Mouse (Mus musculus) neural tube, embryonic 12.5 days (tissue): Measurements from ENCODE around the gene Gltp. TPM values are rescaled to one million over a fixed set of nuclear protein-coding genes. Genes with fewer than 3 reads are reported as not detected.

Source experiments
- ATAC-seq: fragments of 200-750 bp; cut with Nextera tagmentation; 2 replicates; pipeline ENCODE4 v1.8.0; 2017; ENCODE audit warnings: low read depth, mild to moderate bottlenecking, moderate TSS enrichment, moderate library complexity; ENCODE audit not compliant: low FRiP score
- H3K27ac ChIP-seq: fragments of 300-500 bp; sonication (generic); 2 replicates; pipeline ENCODE4 v1.5.1; 2016
- H3K27me3 ChIP-seq: fragments of 300-500 bp; sonication (generic); replicated peaks from 2 replicates; pipeline ENCODE4 v1.6.1; 2016; ENCODE audit warnings: mild to moderate bottlenecking
- H3K36me3 ChIP-seq: fragments of 300-500 bp; sonication (generic); 2 replicates; pipeline ENCODE4 v1.6.1; 2016; ENCODE audit warnings: mild to moderate bottlenecking
- H3K4me1 ChIP-seq: fragments of 300-500 bp; sonication (generic); 2 replicates; pipeline ENCODE4 v1.6.1; 2016
- H3K4me2 ChIP-seq: fragments of 300-500 bp; sonication (generic); replicated peaks from 2 replicates; pipeline ENCODE4 v1.6.1; 2016; ENCODE audit warnings: mild to moderate bottlenecking
- H3K4me3 ChIP-seq: fragments of 300-500 bp; sonication (generic); 2 replicates; pipeline ENCODE4 v1.5.1; 2016
- H3K9ac ChIP-seq: fragments of 300-500 bp; sonication (generic); 2 replicates; pipeline ENCODE4 v1.6.1; 2016; ENCODE audit warnings: mild to moderate bottlenecking
- H3K9me3 ChIP-seq: fragments of 300-500 bp; sonication (generic); 2 replicates; pipeline ENCODE4 v1.6.1; 2016; ENCODE audit warnings: mild to moderate bottlenecking
- WGBS: fragments of 180-500 bp; shearing (Covaris S2); methylation state at CpG from one replicate; pipeline ENCODE4 v1.1.7; 2016; 5-methylcytosine and 5-hydroxymethylcytosine counted together
- polyA plus RNA-seq: library from polyadenylated mRNA; unstranded; fragments of >200 nt; fragmentation: Nextera tagmentation; extraction: Ambion mirVana; gene quantifications from 2 replicates; pipeline ENCODE4 v1.2.1, GENCODE M21; 2016

Gltp gene
- polyA plus RNA-seq, 1 experiment from 2014 or later: 61.0 TPM

GRCm38 (mm10) chr5:114696939-114697338 lies 6.2 kb upstream of the Gltp start:
- 81% methylated on average over 17 of the region's 17 CpGs for WGBS
- no peaks in the 10 kb centered on the region for H3K4me1 ChIP-seq
- H3K27me3 ChIP-seq: no peaks in the 10 kb centered on the region
- H3K9me3 ChIP-seq: no peaks in the 10 kb centered on the region
- H3K27ac ChIP-seq: no peak overlapping the region
- H3K36me3 ChIP-seq: no peaks in the 10 kb centered on the region
- H3K9ac ChIP-seq: no peak overlapping the region
- H3K4me3 ChIP-seq: no peak overlapping the region
- ATAC-seq: no peak
- H3K4me2 ChIP-seq: no peak overlapping the region

- Histone ChIP-seq H3K4me3 (no peak overlapping the region), H3K27ac (no peak overlapping the region), H3K4me1 (peaks cover 4% of the 10 kb centered on the region), H3K27me3 (no peaks in the 10 kb centered on the region), H3K36me3 (no peaks in the 10 kb centered on the region), H3K4me2 (no peak overlapping the region), H3K9me3 (no peaks in the 10 kb centered on the region), H3K9ac (no peak overlapping the region)
- no peak for ATAC-seq
- 70% methylated on average over 5 of the region's 5 CpGs for WGBS
Measured at GRCm38 (mm10) chr5:114695775-114696174, 5.0 kb upstream of the Gltp start.

GRCm38 (mm10) chr5:114689700-114690366 lies 951 bp downstream of the Gltp start:
- H3K4me1 ChIP-seq: peaks cover 21% of the 10 kb centered on the region
- no peaks in the 10 kb centered on the region for H3K36me3 ChIP-seq
- 21% methylated on average over 16 of the region's 16 CpGs for WGBS
- H3K9ac ChIP-seq: peak overlapping the region; percentile 84
- peak overlapping the region; percentile 69 for H3K4me3 ChIP-seq
- no peak overlapping the region for H3K27ac ChIP-seq
- no peak for ATAC-seq
- H3K9me3 ChIP-seq: no peaks in the 10 kb centered on the region
- no peaks in the 10 kb centered on the region for H3K27me3 ChIP-seq
- H3K4me2 ChIP-seq: peak overlapping the region; percentile 92

- no peak overlapping the region for H3K4me3 ChIP-seq
- 86% methylated on average over 13 of the region's 13 CpGs for WGBS
- H3K9me3 ChIP-seq: no peaks in the 10 kb centered on the region
- H3K4me1 ChIP-seq: peaks cover 21% of the 10 kb centered on the region
- no peaks in the 10 kb centered on the region for H3K36me3 ChIP-seq
- ATAC-seq: no peak
- no peaks in the 10 kb centered on the region for H3K27me3 ChIP-seq
- H3K9ac ChIP-seq: no peak overlapping the region
- peak overlapping the region; percentile 92; the same call in 1 of the 2 replicates for H3K4me2 ChIP-seq
- H3K27ac ChIP-seq: no peak overlapping the region
Measured at GRCm38 (mm10) chr5:114688703-114689102, 2.1 kb downstream of the Gltp start.

- no peaks in the 10 kb centered on the region for H3K9me3 ChIP-seq
- ATAC-seq: no peak
- no peak overlapping the region for H3K4me3 ChIP-seq
- H3K27ac ChIP-seq: no peak overlapping the region
- H3K9ac ChIP-seq: no peak overlapping the region
- no peaks in the 10 kb centered on the region for H3K36me3 ChIP-seq
- no peak overlapping the region for H3K4me2 ChIP-seq
- no peaks in the 10 kb centered on the region for H3K27me3 ChIP-seq
- H3K4me1 ChIP-seq: peaks cover 28% of the 10 kb centered on the region
Measured at GRCm38 (mm10) chr5:114687901-114688300, 2.9 kb downstream of the Gltp start.

GRCm38 (mm10) chr5:114686726-114687210 lies 4.0 kb downstream of the Gltp start:
- no peak for ATAC-seq
- no peak overlapping the region for H3K9ac ChIP-seq
- H3K36me3 ChIP-seq: no peaks in the 10 kb centered on the region
- no peak overlapping the region for H3K4me2 ChIP-seq
- H3K9me3 ChIP-seq: no peaks in the 10 kb centered on the region
- peaks cover 32% of the 10 kb centered on the region for H3K4me1 ChIP-seq
- WGBS: 66% methylated on average over 7 of the region's 7 CpGs
- no peak overlapping the region for H3K27ac ChIP-seq
- no peaks in the 10 kb centered on the region for H3K27me3 ChIP-seq
- no peak overlapping the region for H3K4me3 ChIP-seq

- H3K4me3 ChIP-seq: no peak overlapping the region
- H3K9ac ChIP-seq: no peak overlapping the region
- peaks cover 28% of the 10 kb centered on the region for H3K4me1 ChIP-seq
- no peak overlapping the region for H3K27ac ChIP-seq
- H3K27me3 ChIP-seq: no peaks in the 10 kb centered on the region
- no peaks in the 10 kb centered on the region for H3K9me3 ChIP-seq
- WGBS: 93% methylated on average over 5 of the region's 5 CpGs
- H3K4me2 ChIP-seq: no peak overlapping the region
- no peaks in the 10 kb centered on the region for H3K36me3 ChIP-seq
- ATAC-seq: no peak
Measured at GRCm38 (mm10) chr5:114685986-114686385, 4.8 kb downstream of the Gltp start.

GRCm38 (mm10) chr5:114681717-114682116 lies 9.1 kb downstream of the Gltp start:
- no peak for ATAC-seq
- Histone ChIP-seq H3K4me1 (peaks cover 24% of the 10 kb centered on the region), H3K9me3 (no peaks in the 10 kb centered on the region), H3K36me3 (peaks cover 8% of the 10 kb centered on the region), H3K27me3 (no peaks in the 10 kb centered on the region), H3K4me3 (no peak overlapping the region), H3K4me2 (no peak overlapping the region), H3K27ac (no peak overlapping the region), H3K9ac (no peak overlapping the region)
- WGBS: 81% methylated on average over 8 of the region's 8 CpGs

- Histone ChIP-seq H3K9me3 (no peaks in the 10 kb centered on the region), H3K27me3 (no peaks in the 10 kb centered on the region), H3K9ac (no peak overlapping the region), H3K4me1 (peaks cover 24% of the 10 kb centered on the region), H3K4me2 (no peak overlapping the region), H3K36me3 (peaks cover 17% of the 10 kb centered on the region), H3K27ac (no peak overlapping the region), H3K4me3 (no peak overlapping the region)
- 81% methylated on average over 19 of the region's 19 CpGs for WGBS
- ATAC-seq: no peak
Measured at GRCm38 (mm10) chr5:114680676-114681285, 10.0 kb downstream of the Gltp start.

- Histone ChIP-seq H3K27me3 (no peaks in the 10 kb centered on the region), H3K4me2 (no peak overlapping the region), H3K36me3 (peaks cover 21% of the 10 kb centered on the region), H3K9me3 (no peaks in the 10 kb centered on the region), H3K27ac (no peak overlapping the region), H3K4me1 (peaks cover 24% of the 10 kb centered on the region), H3K9ac (no peak overlapping the region), H3K4me3 (no peak overlapping the region)
- WGBS: 54% methylated on average over 17 of the region's 17 CpGs
- no peak for ATAC-seq
Measured at GRCm38 (mm10) chr5:114679841-114680591, 10.8 kb downstream of the Gltp start.

- Histone ChIP-seq H3K27ac (no peak overlapping the region), H3K4me2 (no peak overlapping the region), H3K36me3 (peaks cover 36% of the 10 kb centered on the region), H3K9ac (no peak overlapping the region), H3K27me3 (no peaks in the 10 kb centered on the region), H3K4me3 (no peak overlapping the region), H3K9me3 (no peaks in the 10 kb centered on the region), H3K4me1 (peaks cover 5% of the 10 kb centered on the region)
- 86% methylated on average over 8 of the region's 8 CpGs for WGBS
- no peak for ATAC-seq
Measured at GRCm38 (mm10) chr5:114674594-114674993, 16.2 kb downstream of the Gltp start.

- no peak overlapping the region for H3K27ac ChIP-seq
- no peak overlapping the region for H3K4me3 ChIP-seq
- no peak overlapping the region for H3K4me2 ChIP-seq
- ATAC-seq: no peak
- H3K36me3 ChIP-seq: peaks cover 36% of the 10 kb centered on the region
- no peaks in the 10 kb centered on the region for H3K4me1 ChIP-seq
- no peak overlapping the region for H3K9ac ChIP-seq
- WGBS: 92% methylated on average over 13 of the region's 13 CpGs
- no peaks in the 10 kb centered on the region for H3K27me3 ChIP-seq
- no peaks in the 10 kb centered on the region for H3K9me3 ChIP-seq
Measured at GRCm38 (mm10) chr5:114673114-114673513, 17.7 kb downstream of the Gltp start.
